Mouse (Mus musculus): ENCODE results near the gene Gucy2d.

DNA sequence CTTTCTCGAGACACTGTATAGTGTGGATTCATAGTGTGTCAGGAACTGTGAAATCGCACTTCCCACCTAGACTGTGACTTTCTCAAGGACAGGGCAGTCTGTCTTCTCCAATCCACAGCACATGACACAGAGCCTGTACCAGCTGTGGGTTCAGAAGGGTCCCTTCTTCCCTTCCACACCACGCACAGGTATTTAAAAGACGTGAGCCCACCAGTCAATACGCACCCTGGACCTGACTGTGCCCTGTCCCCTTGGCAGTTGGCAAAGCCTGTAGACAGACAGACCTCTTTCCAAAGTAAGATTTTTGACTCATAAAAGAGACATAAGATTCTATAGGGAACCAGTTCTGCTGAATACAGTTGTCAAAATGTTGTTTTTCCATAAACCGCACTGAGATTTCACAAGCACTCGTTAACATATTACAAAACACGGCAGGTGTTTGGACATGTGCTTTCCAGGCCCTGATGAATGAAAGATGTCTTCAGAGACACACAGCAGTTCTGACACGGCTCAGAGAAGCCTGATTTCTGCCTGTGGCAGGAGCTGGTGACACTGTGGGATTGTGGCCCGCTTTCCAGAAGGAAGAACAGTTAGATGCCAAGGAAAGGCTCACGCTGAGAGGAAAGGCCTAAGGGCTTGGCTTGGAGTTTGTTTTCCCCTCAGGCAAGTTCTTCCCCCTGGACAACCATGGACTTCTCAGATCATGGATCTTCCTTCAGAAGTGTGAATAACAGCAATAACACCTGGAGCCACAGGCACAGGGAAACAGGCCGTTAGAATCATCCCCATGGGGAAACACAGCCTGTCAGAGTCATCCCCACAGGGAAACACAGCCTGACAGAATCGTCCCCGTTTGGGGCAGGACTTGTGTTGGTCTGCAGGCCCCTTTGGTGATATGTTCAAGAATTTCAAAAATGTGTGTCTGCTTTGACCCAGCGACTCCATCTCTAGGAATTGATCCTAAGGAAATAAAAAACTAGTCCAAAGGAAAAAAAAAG, 71.0 kb downstream of the Gucy2d start:
- no peak for TF ChIP-seq EP300 (IDR thresholded peaks at IDR 0.05; ENCODE audit: low read depth)
- TF ChIP-seq CTCF (IDR thresholded peaks at IDR 0.05; ENCODE audit: low read depth), result no peak
